Mouse (Mus musculus) adipose tissue, adult 10 weeks (tissue): Measurements from ENCODE around the gene Kcnj5. TPM values are rescaled to one million over a fixed set of nuclear protein-coding genes. Genes with fewer than 3 reads are reported as not detected.

Source experiments
- polyA plus RNA-seq: library from polyadenylated mRNA; stranded (reverse); fragments of 350-450 nt; fragmentation: Illumina TruSeq; extraction: RNeasy Lipid Tissue Mini Kit (QIAGEN cat#74804); gene quantifications from one replicate; pipeline ENCODE4 v1.2.3, GENCODE M21; 2014; ENCODE audit warnings: low read depth, low replicate concordance

Kcnj5 gene
- 0.26 TPM for polyA plus RNA-seq

DNA sequence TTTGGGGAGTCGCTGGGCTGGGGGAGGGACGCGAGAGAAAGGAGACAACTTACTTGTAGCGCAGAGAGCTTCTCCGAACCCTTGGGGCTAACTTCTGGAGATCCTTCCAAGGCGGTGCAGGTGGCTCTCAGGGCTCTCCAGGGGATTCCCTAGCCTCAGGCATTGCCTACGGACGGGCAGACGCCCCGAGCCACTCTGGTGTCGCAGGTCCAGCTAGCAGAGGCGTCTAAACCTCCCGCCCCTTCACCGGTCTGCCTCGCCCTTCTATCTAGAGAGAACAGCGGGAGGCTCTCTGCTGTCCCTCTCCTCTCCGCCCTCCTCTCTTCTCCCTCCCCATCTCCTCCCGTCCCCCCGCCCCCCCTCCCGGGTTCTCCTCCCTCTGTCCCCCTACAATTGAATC lies at the start of gene Kcnj5:
TSS of gene Kcnj5 (minus strand) at position 300 of the 400 bp plus-strand sequence.

DNA sequence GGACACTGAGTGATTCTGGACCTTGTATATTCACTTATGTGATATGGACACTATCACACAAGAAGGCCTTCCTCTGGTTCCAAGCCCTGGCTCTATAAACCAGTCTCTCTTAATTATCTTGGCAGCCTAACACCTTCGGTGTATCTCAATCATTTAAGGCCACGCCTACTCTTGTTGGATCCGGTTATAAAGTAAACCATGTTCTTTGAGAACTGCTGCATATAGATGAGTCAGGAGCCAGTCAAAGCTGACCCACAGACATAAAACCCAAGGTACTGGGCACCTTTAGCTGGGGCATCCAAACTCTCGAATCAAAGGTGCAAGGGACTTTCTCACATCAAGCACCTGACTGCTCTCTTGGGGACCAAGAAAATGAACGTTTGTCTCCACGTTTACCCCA lies 28.1 kb upstream of the Kcnj5 start, which contains the start of gene Kcnj1:
TSS of gene Kcnj1 (plus strand) at position 292 of the 400 bp plus-strand sequence.

Other genes with a start within 250 kb of the Kcnj5 start
- gene Arhgap32, start 228.2 kb downstream of the Kcnj5 start, polyA plus RNA-seq: 11.5 TPM
- gene Kcnj1, start 28.1 kb upstream of the Kcnj5 start, polyA plus RNA-seq: not detected
- 9.2 TPM for gene Fli1, start 198.5 kb upstream of the Kcnj5 start, polyA plus RNA-seq